Mouse (Mus musculus): ENCODE measurements around the gene Pi16.

- TF ChIP-seq MYOD1 (IDR thresholded peaks at IDR 0.05; ENCODE audit: control insufficient read depth, insufficient read length, low read depth), result no peak
- no peak for TF ChIP-seq MYOG (IDR thresholded peaks at IDR 0.05; ENCODE audit: control insufficient read depth, extremely low read depth, insufficient read length)
- TF ChIP-seq CTCF (IDR thresholded peaks at IDR 0.05; ENCODE audit: control insufficient read depth, insufficient read depth, insufficient read length), result no peak
These were observed 35.1 kb upstream of the Pi16 start for GRCm38 (mm10) chr17:29282216-29282952.
